Comparison of ENCODE assay signal across 38 mouse cellular contexts in genomic region chr12:75432400-75432799, GRCm38 (mm10). TPM values are rescaled to one million over a fixed set of nuclear protein-coding genes. Genes with fewer than 3 reads are reported as not detected.
"Had no signal": no experiment of that assay in that cellular context is flagged by ENCODE, and none has a peak within 500 bp of the region (broad histone marks: within the 10 kb centered on the region; RNA-seq: fewer than 3 reads in every experiment).

No protein-coding gene starts in this region.

RNA-seq across cellular contexts. Expression of gene Gphb5, which starts 15.8 kb away (rescaled TPM):
- total RNA-seq: left cerebral cortex, postnatal 10 days; left cerebral cortex, postnatal 14 days; left cerebral cortex, postnatal 25 days; left cerebral cortex, postnatal 36 days; left cerebral cortex, postnatal 4 days; liver, adult 2 months; megakaryocyte progenitor cell, adult 5-6 weeks; megakaryocyte, adult 5-6 weeks; megakaryocyte-erythroid progenitor cell, adult 5-6 weeks; midbrain, postnatal 0 days; monocyte, adult 5-6 weeks had no signal
- polyA plus RNA-seq: limb, embryonic 10.5 days; limb, embryonic 11.5 days; limb, embryonic 12.5 days; limb, embryonic 13.5 days; limb, embryonic 14.5 days; limb, embryonic 15.5 days; liver, adult 2 months; liver, embryonic 11.5 days; liver, embryonic 12.5 days; liver, embryonic 13.5 days; liver, embryonic 14.5 days; liver, embryonic 15.5 days; liver, embryonic 16.5 days; liver, postnatal 0 days; lung, adult 2 months; lung, embryonic 14.5 days; lung, embryonic 15.5 days; lung, postnatal 0 days; macrophage; midbrain, embryonic 10.5 days; midbrain, embryonic 11.5 days; midbrain, embryonic 13.5 days; midbrain, embryonic 14.5 days; midbrain, embryonic 15.5 days; midbrain, embryonic 16.5 days; midbrain, postnatal 0 days; myocyte; neural tube, embryonic 11.5 days; neural tube, embryonic 12.5 days had no signal
